Mouse (Mus musculus): ENCODE data around the gene Mpv17l. TPM values are rescaled to one million over a fixed set of nuclear protein-coding genes. Genes with fewer than 3 reads are reported as not detected.
"Not testable (repeated sequence)": the region's sequence is repeated elsewhere in the genome, so short reads cannot be mapped to it uniquely, and the experiment has no call there.

Gene Mpv17l
- 32.3 and 41.5 TPM in 2 replicates for polyA plus RNA-seq (2015; fragmentation: Nextera tagmentation; extraction: Ambion mirVana)

DNA sequence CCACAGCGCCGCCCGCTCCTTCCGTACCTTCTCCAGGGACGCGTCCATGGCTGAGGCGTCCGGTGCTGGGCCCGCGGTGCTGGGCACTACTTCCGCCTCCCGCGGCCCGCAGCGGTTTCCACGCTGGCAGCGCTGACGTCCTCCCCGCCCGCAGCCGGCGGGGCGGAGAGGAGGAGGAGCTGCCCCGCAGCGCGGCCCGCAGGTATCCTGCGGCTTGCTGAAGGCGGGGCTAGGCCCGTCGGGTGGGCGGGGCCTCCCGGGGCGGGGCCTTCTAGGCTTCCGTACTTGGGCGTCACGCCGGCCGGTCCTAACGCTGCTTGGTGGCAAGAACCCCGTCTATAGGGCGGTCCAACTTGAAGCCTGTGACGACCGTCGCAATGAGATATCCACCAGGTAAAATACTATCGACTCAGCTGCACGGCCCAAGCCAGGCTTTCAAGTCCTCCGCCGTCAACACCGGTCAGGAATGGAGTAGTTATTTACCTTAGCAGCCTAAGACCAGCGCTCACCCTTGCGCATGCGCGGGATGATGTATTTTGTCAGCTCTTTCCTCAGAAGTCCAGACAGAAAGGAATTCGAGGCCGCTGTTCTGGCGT lies at the start of gene Mpv17l, which contains the start of gene Pdxdc1:
TSS of gene Mpv17l (plus strand) at position 274 of the 596 bp plus-strand sequence.
TSS of gene Pdxdc1 (minus strand) at position 244 of the 596 bp plus-strand sequence.
- Histone ChIP-seq H3K36me3 (ENCODE audit: control insufficient read depth, insufficient read depth, low read length) (no peaks in the 10 kb centered on the region), H3K9ac (ENCODE audit: low read depth, low read length) (peak within 1 kb of the TSS; percentile 94), H3K4me3 (ENCODE audit: low read depth, low read length) (peak within 1 kb of the TSS; percentile 96), H3K27ac (ENCODE audit: low read length) (peak within 1 kb of the TSS; percentile 88), H3K4me2 (ENCODE audit: low read length) (peak within 1 kb of the TSS; percentile 64), H3K9me3 (replicated peaks; ENCODE audit: control insufficient read depth, low read length, poor library complexity, severe bottlenecking) (no peaks in the 10 kb centered on the region), H3K4me1 (ENCODE audit: control insufficient read depth, insufficient read depth, low read length) (peaks cover 13% of the 10 kb centered on the region), H3K27me3 (ENCODE audit: control insufficient read depth, insufficient read depth, low read depth, low read length) (no peaks in the 10 kb centered on the region)
- 0% methylated on average over 43 of the region's 57 CpGs for WGBS
- peak; percentile 96 for ATAC-seq

DNA sequence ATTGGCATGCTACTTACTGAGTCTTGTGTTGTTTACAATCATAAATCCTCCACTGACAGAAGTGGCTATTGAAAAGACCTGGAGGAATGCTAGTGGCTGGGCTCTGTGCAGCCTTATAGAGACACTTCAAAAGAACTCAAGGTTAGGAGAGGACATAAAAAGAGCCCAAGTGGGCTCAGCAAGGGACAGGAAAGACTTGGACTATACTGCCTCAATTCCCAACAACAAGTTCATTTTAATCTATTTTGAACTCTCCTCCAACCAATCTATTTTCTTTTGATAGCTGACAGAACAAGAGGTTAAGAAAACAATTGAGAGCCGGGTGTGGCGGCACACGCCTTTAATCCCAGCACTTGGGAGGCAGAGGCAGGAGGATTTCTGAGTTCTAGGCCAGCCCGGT lies 49.1 kb upstream of the Mpv17l start:
- WGBS: 97% methylated on average over 4 of the region's 4 CpGs
- no peaks in the 10 kb centered on the region for H3K4me1 ChIP-seq (ENCODE audit: control insufficient read depth, insufficient read depth, low read length)
- H3K4me3 ChIP-seq (ENCODE audit: low read depth, low read length): no peak overlapping the region
- no peak overlapping the region for H3K4me2 ChIP-seq (ENCODE audit: low read length)
- no peaks in the 10 kb centered on the region for H3K9me3 ChIP-seq (replicated peaks; ENCODE audit: control insufficient read depth, low read length, poor library complexity, severe bottlenecking)
- H3K27ac ChIP-seq (ENCODE audit: low read length): no peak overlapping the region
- peaks cover 14% of the 10 kb centered on the region for H3K36me3 ChIP-seq (ENCODE audit: control insufficient read depth, insufficient read depth, low read length)
- no peaks in the 10 kb centered on the region for H3K27me3 ChIP-seq (ENCODE audit: control insufficient read depth, insufficient read depth, low read depth, low read length)
- ATAC-seq: no peak
- H3K9ac ChIP-seq (ENCODE audit: low read depth, low read length): no peak overlapping the region

DNA sequence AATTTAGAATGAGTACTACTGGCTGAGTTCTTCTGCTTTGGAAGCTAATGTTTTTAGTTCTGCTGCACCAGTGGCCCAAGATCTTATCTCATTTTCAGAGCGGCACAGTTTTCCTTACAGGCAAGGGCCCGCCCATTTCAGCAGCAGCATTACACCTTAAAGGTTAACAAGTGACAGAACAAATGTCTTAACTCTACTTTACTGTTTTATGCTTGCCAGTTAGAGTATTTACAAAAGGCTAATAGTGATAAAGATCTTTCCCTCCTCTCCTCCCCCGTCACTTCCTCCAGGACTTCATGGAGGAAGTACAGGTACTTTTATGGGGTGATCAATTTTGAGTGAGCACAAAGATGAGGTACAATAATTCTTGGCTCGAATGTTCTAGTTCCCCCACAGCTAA lies 36.9 kb upstream of the Mpv17l start:
- Histone ChIP-seq H3K27ac (ENCODE audit: low read length) (no peak overlapping the region), H3K36me3 (ENCODE audit: control insufficient read depth, insufficient read depth, low read length) (peaks cover 5% of the 10 kb centered on the region; the same call in 1 of the 2 replicates), H3K9me3 (replicated peaks; ENCODE audit: control insufficient read depth, low read length, poor library complexity, severe bottlenecking) (no peaks in the 10 kb centered on the region), H3K4me1 (ENCODE audit: control insufficient read depth, insufficient read depth, low read length) (no peaks in the 10 kb centered on the region), H3K4me2 (ENCODE audit: low read length) (no peak overlapping the region), H3K9ac (ENCODE audit: low read depth, low read length) (no peak overlapping the region), H3K4me3 (ENCODE audit: low read depth, low read length) (no peak overlapping the region), H3K27me3 (ENCODE audit: control insufficient read depth, insufficient read depth, low read depth, low read length) (no peaks in the 10 kb centered on the region)
- 90% methylated on average over 4 of the region's 4 CpGs for WGBS
- ATAC-seq: no peak

DNA sequence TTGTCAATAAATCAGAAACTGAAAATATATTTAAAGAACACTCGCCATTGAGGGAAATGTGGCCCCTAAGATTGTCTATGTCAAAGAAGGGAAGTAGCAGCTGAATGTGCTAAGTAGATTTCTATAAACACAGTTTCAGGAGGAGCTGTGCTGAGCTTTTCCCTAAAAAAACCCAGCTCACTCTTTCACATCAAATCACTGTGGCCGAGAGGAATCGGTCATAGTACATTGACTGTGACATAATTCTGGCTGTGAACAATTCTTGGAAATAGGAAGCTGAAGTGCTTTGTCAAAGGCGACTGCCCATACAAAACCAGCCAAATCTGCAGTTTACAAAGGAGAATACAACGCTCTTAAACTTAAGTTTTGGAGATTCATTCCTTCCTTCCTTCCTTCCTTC lies 36.3 kb upstream of the Mpv17l start:
- no peaks in the 10 kb centered on the region for H3K4me1 ChIP-seq (ENCODE audit: control insufficient read depth, insufficient read depth, low read length)
- H3K4me2 ChIP-seq (ENCODE audit: low read length): no peak overlapping the region
- H3K36me3 ChIP-seq (ENCODE audit: control insufficient read depth, insufficient read depth, low read length): peaks cover 5% of the 10 kb centered on the region; the same call in 1 of the 2 replicates
- no peak overlapping the region for H3K27ac ChIP-seq (ENCODE audit: low read length)
- no peak overlapping the region for H3K9ac ChIP-seq (ENCODE audit: low read depth, low read length)
- H3K4me3 ChIP-seq (ENCODE audit: low read depth, low read length): no peak overlapping the region
- no peaks in the 10 kb centered on the region for H3K9me3 ChIP-seq (replicated peaks; ENCODE audit: control insufficient read depth, low read length, poor library complexity, severe bottlenecking)
- no peaks in the 10 kb centered on the region for H3K27me3 ChIP-seq (ENCODE audit: control insufficient read depth, insufficient read depth, low read depth, low read length)
- no peak for ATAC-seq
- WGBS: 88% methylated on average over 5 of the region's 5 CpGs

DNA sequence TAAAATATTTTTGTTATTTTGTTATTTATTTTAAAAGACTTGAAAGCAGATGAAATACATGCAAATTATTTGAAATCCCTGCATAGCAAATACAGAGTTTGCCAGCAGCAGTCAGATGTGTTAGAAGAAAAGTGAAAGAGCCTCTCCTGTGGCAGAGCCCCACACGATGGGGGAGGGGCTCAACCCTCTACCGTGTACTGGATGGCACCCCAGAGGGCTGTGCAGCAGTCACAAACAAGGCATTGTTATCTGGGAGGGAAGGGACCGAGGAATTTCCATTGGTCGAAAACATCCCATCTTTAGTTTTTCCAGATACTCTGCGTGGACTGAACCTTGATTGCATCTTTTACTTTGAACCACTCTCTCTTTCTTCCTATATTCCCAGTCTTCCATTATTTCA lies 35.6 kb upstream of the Mpv17l start:
- H3K4me1 ChIP-seq (ENCODE audit: control insufficient read depth, insufficient read depth, low read length); H3K4me3 ChIP-seq (ENCODE audit: low read depth, low read length); H3K9me3 ChIP-seq (replicated peaks; ENCODE audit: control insufficient read depth, low read length, poor library complexity, severe bottlenecking); H3K9ac ChIP-seq (ENCODE audit: low read depth, low read length); H3K27ac ChIP-seq (ENCODE audit: low read length); H3K4me2 ChIP-seq (ENCODE audit: low read length); H3K36me3 ChIP-seq (ENCODE audit: control insufficient read depth, insufficient read depth, low read length); H3K27me3 ChIP-seq (ENCODE audit: control insufficient read depth, insufficient read depth, low read depth, low read length): not testable (repeated sequence)
- WGBS: 17% methylated on average over 5 of the region's 5 CpGs
- 0 out of 2 replicates have a peak, but pooled peaks have one; percentile 73 for ATAC-seq

DNA sequence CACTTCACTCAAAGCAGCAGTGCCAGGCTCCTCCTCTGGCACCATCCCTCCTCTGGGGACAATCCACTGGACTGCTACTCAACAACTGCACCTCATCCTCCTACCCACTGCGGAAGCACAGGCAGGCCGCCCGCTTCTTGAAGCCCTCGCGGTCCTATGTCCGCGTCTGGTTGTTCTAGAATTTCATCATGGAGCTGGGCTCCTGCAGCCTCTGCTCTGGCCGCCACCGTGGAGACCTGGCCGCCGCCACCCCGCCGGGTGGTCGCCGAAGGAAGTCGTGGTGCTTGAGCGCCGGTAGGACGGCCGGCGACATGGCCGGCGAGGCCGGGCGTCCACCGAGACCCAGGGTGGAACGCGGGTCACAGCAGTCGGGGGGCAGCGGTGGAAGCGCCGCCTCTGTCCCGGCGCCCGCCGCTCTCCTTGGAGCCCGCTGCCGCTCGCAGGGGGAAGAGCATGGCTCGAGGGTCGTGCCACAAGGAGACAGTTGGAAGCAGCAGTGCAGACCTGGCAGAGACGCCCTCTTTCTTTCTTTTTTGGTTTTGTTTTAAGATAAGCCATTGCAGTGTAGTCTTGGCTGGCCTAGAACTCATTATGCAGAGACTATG lies 34.9 kb upstream of the Mpv17l start:
- no peaks in the 10 kb centered on the region for H3K4me1 ChIP-seq (ENCODE audit: control insufficient read depth, insufficient read depth, low read length)
- H3K36me3 ChIP-seq (ENCODE audit: control insufficient read depth, insufficient read depth, low read length): peaks cover 8% of the 10 kb centered on the region; the same call in 1 of the 2 replicates
- H3K27ac ChIP-seq (ENCODE audit: low read length): no peak overlapping the region
- H3K9me3 ChIP-seq (replicated peaks; ENCODE audit: control insufficient read depth, low read length, poor library complexity, severe bottlenecking): no peaks in the 10 kb centered on the region
- 4% methylated on average over 42 of the region's 42 CpGs for WGBS
- H3K9ac ChIP-seq (ENCODE audit: low read depth, low read length): peak overlapping the region; percentile 20; the same call in 1 of the 2 replicates
- H3K4me2 ChIP-seq (ENCODE audit: low read length): peak overlapping the region; percentile 38
- H3K4me3 ChIP-seq (ENCODE audit: low read depth, low read length): peak overlapping the region; percentile 18; the same call in 1 of the 2 replicates
- ATAC-seq: peak; percentile 67
- H3K27me3 ChIP-seq (ENCODE audit: control insufficient read depth, insufficient read depth, low read depth, low read length): no peaks in the 10 kb centered on the region

DNA sequence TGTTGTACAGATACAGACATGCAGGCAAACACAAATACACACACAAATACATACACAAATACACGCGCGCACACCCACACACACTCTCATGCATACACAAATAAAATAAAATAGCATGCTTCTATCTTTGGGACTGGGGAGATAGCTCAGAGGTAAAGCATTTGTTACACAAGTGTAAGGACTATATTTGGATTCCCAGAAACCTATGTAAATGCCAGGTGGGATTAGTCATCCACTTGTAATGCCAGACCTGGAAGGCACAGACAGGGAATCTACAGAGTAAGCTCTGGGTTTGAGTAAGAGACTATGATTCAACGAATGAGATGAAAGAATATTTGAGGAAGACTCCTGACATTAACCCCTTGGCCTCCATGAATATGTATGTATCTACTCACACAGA lies 27.5 kb upstream of the Mpv17l start:
- Histone ChIP-seq H3K27ac (ENCODE audit: low read length) (no peak overlapping the region), H3K4me2 (ENCODE audit: low read length) (no peak overlapping the region), H3K36me3 (ENCODE audit: control insufficient read depth, insufficient read depth, low read length) (peaks cover 7% of the 10 kb centered on the region; the same call in 1 of the 2 replicates), H3K27me3 (ENCODE audit: control insufficient read depth, insufficient read depth, low read depth, low read length) (no peaks in the 10 kb centered on the region), H3K4me1 (ENCODE audit: control insufficient read depth, insufficient read depth, low read length) (no peaks in the 10 kb centered on the region), H3K4me3 (ENCODE audit: low read depth, low read length) (no peak overlapping the region), H3K9ac (ENCODE audit: low read depth, low read length) (no peak overlapping the region), H3K9me3 (replicated peaks; ENCODE audit: control insufficient read depth, low read length, poor library complexity, severe bottlenecking) (no peaks in the 10 kb centered on the region)
- 91% methylated on average over 4 of the region's 4 CpGs for WGBS
- ATAC-seq: no peak

DNA sequence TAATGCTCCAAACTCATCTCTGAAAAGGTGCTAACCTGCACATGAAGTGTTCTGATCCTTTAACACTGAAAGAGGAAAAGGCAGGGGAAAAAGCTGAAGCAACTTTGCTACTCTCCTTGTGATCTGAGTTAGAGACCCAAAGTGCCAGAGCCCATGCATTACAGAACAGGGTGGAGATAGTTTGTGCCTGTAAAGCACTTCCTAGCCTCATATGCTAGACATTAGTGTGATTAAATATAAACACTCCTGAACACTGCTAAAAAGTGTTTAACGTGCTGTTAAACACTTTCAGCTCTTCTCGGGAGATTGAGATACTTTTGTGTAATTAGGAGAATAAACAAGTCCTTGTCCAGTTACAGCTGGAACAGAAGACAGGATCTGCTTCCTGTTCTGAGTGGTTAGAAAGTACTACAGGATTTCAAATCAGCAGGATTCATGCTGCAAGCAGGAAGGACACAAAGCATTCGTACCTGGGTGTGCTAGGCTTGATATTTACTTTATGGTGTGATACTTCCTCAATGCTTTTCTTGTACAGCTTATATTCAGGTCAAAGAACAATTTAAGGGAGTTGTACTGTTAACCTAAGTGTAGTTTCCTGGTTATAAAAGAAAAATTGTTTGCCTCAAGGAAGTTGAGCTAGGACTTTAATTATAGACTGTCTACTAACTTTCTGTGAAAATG lies 19.7 kb upstream of the Mpv17l start:
- H3K36me3 ChIP-seq (ENCODE audit: control insufficient read depth, insufficient read depth, low read length): peaks cover 3% of the 10 kb centered on the region; the same call in 1 of the 2 replicates
- 81% methylated on average over 3 of the region's 3 CpGs for WGBS
- no peak overlapping the region for H3K4me2 ChIP-seq (ENCODE audit: low read length)
- H3K9ac ChIP-seq (ENCODE audit: low read depth, low read length): no peak overlapping the region
- H3K27ac ChIP-seq (ENCODE audit: low read length): no peak overlapping the region
- no peak overlapping the region for H3K4me3 ChIP-seq (ENCODE audit: low read depth, low read length)
- H3K9me3 ChIP-seq (replicated peaks; ENCODE audit: control insufficient read depth, low read length, poor library complexity, severe bottlenecking): no peaks in the 10 kb centered on the region
- H3K4me1 ChIP-seq (ENCODE audit: control insufficient read depth, insufficient read depth, low read length): no peaks in the 10 kb centered on the region
- no peak for ATAC-seq
- H3K27me3 ChIP-seq (ENCODE audit: control insufficient read depth, insufficient read depth, low read depth, low read length): no peaks in the 10 kb centered on the region

DNA sequence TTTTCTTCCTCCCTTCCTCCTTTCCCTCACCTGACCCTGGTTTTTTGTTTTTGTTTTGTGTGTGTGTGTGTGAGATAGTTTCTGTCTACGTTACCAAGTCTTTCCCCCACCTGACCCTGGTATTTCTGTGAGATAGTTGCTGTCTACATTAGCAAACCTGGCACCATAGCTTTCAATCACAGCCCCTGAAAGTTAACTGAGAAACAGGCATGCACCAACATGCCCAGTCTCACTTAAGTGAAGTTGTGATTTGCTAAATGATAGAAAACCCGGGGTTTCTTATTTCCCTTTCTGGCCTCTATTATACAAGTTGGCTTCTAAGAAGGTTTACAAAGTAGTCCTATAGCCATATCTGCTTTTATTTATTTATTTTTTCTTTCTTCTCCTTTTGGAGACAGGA lies 12.5 kb upstream of the Mpv17l start:
- WGBS: 85% methylated on average over 2 of the region's 2 CpGs
- H3K27ac ChIP-seq (ENCODE audit: low read length): no peak overlapping the region
- ATAC-seq: no peak
- no peak overlapping the region for H3K4me2 ChIP-seq (ENCODE audit: low read length)
- no peaks in the 10 kb centered on the region for H3K9me3 ChIP-seq (replicated peaks; ENCODE audit: control insufficient read depth, low read length, poor library complexity, severe bottlenecking)
- H3K4me1 ChIP-seq (ENCODE audit: control insufficient read depth, insufficient read depth, low read length): no peaks in the 10 kb centered on the region
- no peak overlapping the region for H3K4me3 ChIP-seq (ENCODE audit: low read depth, low read length)
- H3K9ac ChIP-seq (ENCODE audit: low read depth, low read length): no peak overlapping the region
- no peaks in the 10 kb centered on the region for H3K27me3 ChIP-seq (ENCODE audit: control insufficient read depth, insufficient read depth, low read depth, low read length)
- no peaks in the 10 kb centered on the region for H3K36me3 ChIP-seq (ENCODE audit: control insufficient read depth, insufficient read depth, low read length)
